In genomic region chr2:52421197-52421596, GRCm38 (mm10) we compare ENCODE assay signal across 9 mouse cellular contexts. TPM values are rescaled to one million over a fixed set of nuclear protein-coding genes. Genes with fewer than 3 reads are reported as not detected.
DNase-seq lines count a peak whose midpoint lies in the region; ATAC-seq and TF ChIP-seq lines count a peak whose summit lies in the region.
"Had no signal": no experiment of that assay in that cellular context is flagged by ENCODE, and none has a peak within 500 bp of the region (broad histone marks: within the 10 kb centered on the region; RNA-seq: fewer than 3 reads in every experiment).

No protein-coding gene starts in this region.

- H3K4me3 ChIP-seq in heart, embryonic 14.5 days (ENCODE audit: control insufficient read depth in 1 of 2, insufficient read depth in 1 of 2, low read depth in 1 of 2, low read length in 2 of 2) = no peak overlapping the region
- H3K4me3 ChIP-seq in intestine, postnatal 0 days (ENCODE audit: low read depth, low read length) = peak overlapping the region; percentile 3; the same call in 1 of the 2 replicates
- no peak overlapping the region for H3K4me3 ChIP-seq in liver, embryonic 15.5 days (replicated peaks)
- H3K4me3 ChIP-seq: neural tube, embryonic 12.5 days had no signal

- DNase-seq in heart, adult 18-20 months = no peak
- DNase-seq in brain, adult 2 months (ENCODE audit: low read depth, low spot score) = peak; percentile 62
- DNase-seq in adrenal gland, postnatal 14 days = no peak
- DNase-seq in frontal cortex, adult 2 months (ENCODE audit: extremely low spot score in 1 of 2, low spot score in 1 of 2) = no peak
- no peak for DNase-seq in T-cell, adult 2 months (ENCODE audit: low spot score)

- no peak for TF ChIP-seq CTCF in intestine, postnatal 0 days (IDR thresholded peaks at IDR 0.05; ENCODE audit: low read depth)

- 23% methylated on average over 6 of the region's 6 CpGs for WGBS in heart, embryonic 14.5 days
- WGBS in intestine, postnatal 0 days = 29% methylated on average over 6 of the region's 6 CpGs
- 35% methylated on average over 6 of the region's 6 CpGs for WGBS in liver, embryonic 15.5 days (ENCODE audit: insufficient replicate concordance)

- H3K4me1 ChIP-seq in heart, embryonic 14.5 days (ENCODE audit: control insufficient read depth in 2 of 2, insufficient read depth in 2 of 2, low read length in 2 of 2) = peaks cover 15 to 46% of the 10 kb centered on the region in 2 experiments
- 0 out of 2 replicates have a peak, but pooled peaks cover 3% of the 10 kb centered on the region for H3K4me1 ChIP-seq in intestine, postnatal 0 days (replicated peaks; ENCODE audit: control insufficient read depth, insufficient read depth, low read length)
- H3K4me1 ChIP-seq in liver, embryonic 15.5 days (replicated peaks) = peaks cover 66% of the 10 kb centered on the region

- H3K9ac ChIP-seq in heart, embryonic 14.5 days (ENCODE audit: low read length) = peak overlapping the region; percentile 44
- H3K9ac ChIP-seq in intestine, postnatal 0 days (ENCODE audit: low read depth, low read length) = no peak overlapping the region
- peak overlapping the region; percentile 19; the same call in 1 of the 2 replicates for H3K9ac ChIP-seq in liver, embryonic 15.5 days
- H3K9ac ChIP-seq: neural tube, embryonic 12.5 days had no signal

- peaks cover 2% of the 10 kb centered on the region for H3K36me3 ChIP-seq in heart, embryonic 14.5 days (ENCODE audit: control insufficient read depth, insufficient read depth, low read length)
- no peaks in the 10 kb centered on the region for H3K36me3 ChIP-seq in intestine, postnatal 0 days (ENCODE audit: control insufficient read depth, insufficient read depth)
- peaks cover 7% of the 10 kb centered on the region; the same call in 1 of the 2 replicates for H3K36me3 ChIP-seq in liver, embryonic 15.5 days (replicated peaks)

- no peaks in the 10 kb centered on the region for H3K27me3 ChIP-seq in heart, embryonic 14.5 days (ENCODE audit: control insufficient read depth, insufficient read depth, low read length)
- no peaks in the 10 kb centered on the region for H3K27me3 ChIP-seq in intestine, postnatal 0 days (replicated peaks; ENCODE audit: control insufficient read depth, insufficient read depth, low read length)
- H3K27me3 ChIP-seq in liver, embryonic 15.5 days = no peaks in the 10 kb centered on the region
- H3K27me3 ChIP-seq: neural tube, embryonic 12.5 days had no signal

- no peaks in the 10 kb centered on the region for H3K9me3 ChIP-seq in heart, embryonic 14.5 days (ENCODE audit: control insufficient read depth, low read length)
- no peaks in the 10 kb centered on the region for H3K9me3 ChIP-seq in intestine, postnatal 0 days (ENCODE audit: control insufficient read depth)
- H3K9me3 ChIP-seq in liver, embryonic 15.5 days (replicated peaks) = no peaks in the 10 kb centered on the region

- H3K27ac ChIP-seq in heart, embryonic 14.5 days (replicated peaks in 1 of 2; ENCODE audit: control insufficient read depth in 1 of 2, insufficient read depth in 1 of 2, low read depth in 2 of 2, low read length in 2 of 2) = peak overlapping the region in 1 of 2 experiments; percentile 15; a peak in 2 of 4 replicates
- H3K27ac ChIP-seq in intestine, postnatal 0 days (ENCODE audit: low read depth, low read length) = peak overlapping the region; percentile 82
- H3K27ac ChIP-seq in liver, embryonic 15.5 days (replicated peaks) = peak overlapping the region; percentile 35
- H3K27ac ChIP-seq: neural tube, embryonic 12.5 days had no signal

- peak overlapping the region; percentile 67 for H3K4me2 ChIP-seq in heart, embryonic 14.5 days (ENCODE audit: low read length)
- H3K4me2 ChIP-seq in intestine, postnatal 0 days (replicated peaks; ENCODE audit: low read depth) = peak overlapping the region; percentile 88
- H3K4me2 ChIP-seq in liver, embryonic 15.5 days = peak overlapping the region; percentile 89
- H3K4me2 ChIP-seq: neural tube, embryonic 12.5 days had no signal

- ATAC-seq in heart, embryonic 14.5 days (ENCODE audit: insufficient number of reproducible peaks, insufficient read depth, low FRiP score, low read depth) = no peak
- peak; percentile 63 for ATAC-seq in intestine, postnatal 0 days
- ATAC-seq in liver, embryonic 15.5 days (ENCODE audit: insufficient read depth) = no peak

RNA-seq across cellular contexts. Expression of gene Arl5a, which starts 3.5 kb away (rescaled TPM):
- 86.0 and 89.2 TPM in 2 replicates for polyA plus RNA-seq in heart, embryonic 14.5 days (2014; fragmentation: Nextera tagmentation; extraction: Ambion mirVana)
- total RNA-seq in heart, adult 18-20 months (2021) = 10 to 100 TPM; 35.8 to 35.9 TPM
- 27.4 and 31.1 TPM in 2 replicates for polyA plus RNA-seq in intestine, postnatal 0 days (2015; fragmentation: Nextera tagmentation; extraction: Ambion mirVana)
- 23.6 and 25.2 TPM in 2 replicates for polyA plus RNA-seq in liver, embryonic 15.5 days (2015; fragmentation: Nextera tagmentation; extraction: Ambion mirVana)
- 48.4 and 49.6 TPM in 2 replicates for total RNA-seq in adrenal gland, postnatal 14 days (2021)
- polyA plus RNA-seq in frontal cortex, adult 2 months (2012; rRNA removed) = 45.1 and 46.0 TPM in 2 replicates

RNA-seq across cellular contexts. Expression of gene Neb, which starts 42.9 kb away (rescaled TPM):
- 2.2 and 2.5 TPM in 2 replicates for polyA plus RNA-seq in heart, embryonic 14.5 days (2014; fragmentation: Nextera tagmentation; extraction: Ambion mirVana)
- total RNA-seq in heart, adult 18-20 months (2021) = 1 to 10 TPM; 5.7 to 7.3 TPM
- 0.10 and 0.17 TPM in 2 replicates for polyA plus RNA-seq in intestine, postnatal 0 days (2015; fragmentation: Nextera tagmentation; extraction: Ambion mirVana)
- 6.0 and 9.2 TPM in 2 replicates for polyA plus RNA-seq in liver, embryonic 15.5 days (2015; fragmentation: Nextera tagmentation; extraction: Ambion mirVana)
- total RNA-seq in adrenal gland, postnatal 14 days (2021) = 1.2 and 1.4 TPM in 2 replicates
- polyA plus RNA-seq in frontal cortex, adult 2 months (2012; rRNA removed) = 3.1 and 4.1 TPM in 2 replicates
